Mouse (Mus musculus) layer of hippocampus, postnatal 25 days (tissue): ENCODE results near the gene Rack1. TPM values are rescaled to one million over a fixed set of nuclear protein-coding genes. Genes with fewer than 3 reads are reported as not detected.
A peak's percentile ranks its signal among the peaks of the same experiment; 100 is the strongest.
"Not testable (repeated sequence)": the region's sequence is repeated elsewhere in the genome, so short reads cannot be mapped to it uniquely, and the experiment has no call there.

Experiments used
- DNase-seq, 2 experiments: peaks; one replicate each; pipeline ENCODE4 v3.0.0; 2022; ENCODE audit warnings: mixed read lengths in 2 of 2, low spot score in 1 of 2; ENCODE audit errors: extremely low spot score in 1 of 2
- total RNA-seq, 2 experiments: library from RNA; stranded (reverse); gene quantifications; 2 replicates each; pipeline ENCODE4 v1.2.3; 2021

Gene Rack1
- total RNA-seq, 2 experiments from 2014 or later = 227 to 260 TPM

GRCm38 (mm10) chr11:48816800-48817665 is 16.9 kb downstream of the Rack1 start, which contains the start of gene Trim41:
TSS of gene Trim41 (minus strand) at chr11:48817353.
- DNase-seq = peak; percentile 94 to 98

GRCm38 (mm10) chr11:48817794-48818193 is 17.7 kb downstream of the Rack1 start:
- no peak for DNase-seq

- peak; percentile 65 to 89 for DNase-seq
These were observed 18.2 kb downstream of the Rack1 start for GRCm38 (mm10) chr11:48818346-48818745.

GRCm38 (mm10) chr11:48819614-48820307 is 19.6 kb downstream of the Rack1 start:
- DNase-seq = no peak

- no peak for DNase-seq
These were observed 20.2 kb downstream of the Rack1 start for GRCm38 (mm10) chr11:48820308-48820674.

- not testable (repeated sequence) for DNase-seq
These were observed 21.2 kb downstream of the Rack1 start for GRCm38 (mm10) chr11:48821299-48821698.

GRCm38 (mm10) chr11:48822768-48823512 is 22.8 kb downstream of the Rack1 start:
- no peak for DNase-seq

- peak; percentile 37 to 61 for DNase-seq
These were observed 23.4 kb downstream of the Rack1 start for GRCm38 (mm10) chr11:48823536-48823972.

GRCm38 (mm10) chr11:48824311-48824830 is 24.2 kb downstream of the Rack1 start:
- no peak for DNase-seq

- DNase-seq = not testable (repeated sequence)
These were observed 26.0 kb downstream of the Rack1 start, which contains the start of the genes Trim7 and Gm12184 for GRCm38 (mm10) chr11:48825979-48826751. TSS of gene Trim7 (plus strand) at chr11:48826140. TSS of gene Gm12184 (minus strand) at chr11:48826655.

- DNase-seq = no peak
These were observed 26.6 kb downstream of the Rack1 start for GRCm38 (mm10) chr11:48826752-48827096.

GRCm38 (mm10) chr11:48827926-48828325 is 27.8 kb downstream of the Rack1 start:
- no peak for DNase-seq

GRCm38 (mm10) chr11:48830279-48830678 is 30.1 kb downstream of the Rack1 start:
- DNase-seq = no peak

GRCm38 (mm10) chr11:48831273-48831672 is 31.1 kb downstream of the Rack1 start:
- DNase-seq = no peak

GRCm38 (mm10) chr11:48833078-48833730 is 33.1 kb downstream of the Rack1 start:
- DNase-seq = no peak

GRCm38 (mm10) chr11:48833731-48834639 is 33.9 kb downstream of the Rack1 start:
- peak; percentile 91 to 96 for DNase-seq

GRCm38 (mm10) chr11:48835923-48836322 is 35.8 kb downstream of the Rack1 start:
- no peak for DNase-seq

GRCm38 (mm10) chr11:48836990-48837309 is 36.8 kb downstream of the Rack1 start:
- DNase-seq = no peak
